Mouse (Mus musculus) heart, embryonic 16.5 days (tissue): ENCODE measurements around the gene Lbhd1. TPM values are rescaled to one million over a fixed set of nuclear protein-coding genes. Genes with fewer than 3 reads are reported as not detected.
"Not testable (repeated sequence)": the region's sequence is repeated elsewhere in the genome, so short reads cannot be mapped to it uniquely, and the experiment has no call there.

Experiments
- ATAC-seq: fragments of 200-750 bp; cut with Nextera tagmentation; replicated peaks from 2 replicates; pipeline ENCODE4 v1.8.0; 2017; ENCODE audit warnings: moderate number of reproducible peaks; ENCODE audit not compliant: insufficient read depth, low FRiP score; ENCODE audit errors: extremely low read depth
- H3K27ac ChIP-seq: fragments of 300-500 bp; sonication (generic); 2 replicates; pipeline ENCODE4 v1.5.1; 2014; ENCODE audit warnings: mild to moderate bottlenecking, low read length, control low read depth, moderate library complexity
- H3K27me3 ChIP-seq: fragments of 300-500 bp; sonication (generic); 2 replicates; pipeline ENCODE4 v1.6.1; 2014; ENCODE audit warnings: low read length, mixed read lengths; ENCODE audit not compliant: control insufficient read depth, insufficient read depth
- H3K36me3 ChIP-seq: fragments of 300-500 bp; sonication (generic); 2 replicates; pipeline ENCODE4 v1.6.1; 2014; ENCODE audit not compliant: control insufficient read depth, insufficient read depth
- H3K4me1 ChIP-seq: fragments of 300-500 bp; sonication (generic); 2 replicates; pipeline ENCODE4 v1.6.1; 2014; ENCODE audit warnings: low read length, mixed read lengths; ENCODE audit not compliant: control insufficient read depth, insufficient read depth
- H3K4me2 ChIP-seq: fragments of 300-500 bp; sonication (generic); 2 replicates; pipeline ENCODE4 v1.6.1; 2014; ENCODE audit warnings: low read depth, mild to moderate bottlenecking, control low read depth, low read length
- H3K4me3 ChIP-seq: fragments of 300-500 bp; sonication (generic); 2 replicates; pipeline ENCODE4 v1.5.1; 2014; ENCODE audit warnings: mild to moderate bottlenecking, control low read depth, low read length
- H3K9ac ChIP-seq: fragments of 300-500 bp; sonication (generic); 2 replicates; pipeline ENCODE4 v1.6.1; 2014; ENCODE audit warnings: low read length, control low read depth
- H3K9me3 ChIP-seq: fragments of 300-500 bp; sonication (generic); replicated peaks from 2 replicates; pipeline ENCODE4 v1.6.1; 2016; ENCODE audit warnings: low read length; ENCODE audit not compliant: control insufficient read depth
- WGBS: fragments of 180-500 bp; shearing (Covaris S2); extraction: QIAGEN DNeasy Blood & Tissue Kit; methylation state at CpG from one replicate; pipeline ENCODE4 v1.1.7; 2014; 5-methylcytosine and 5-hydroxymethylcytosine counted together
- polyA plus RNA-seq: library from polyadenylated mRNA; unstranded; fragments of >200 nt; fragmentation: Nextera tagmentation; extraction: Ambion mirVana; gene quantifications from 2 replicates; pipeline ENCODE4 v1.2.1, GENCODE M21; 2015

The Lbhd1 gene
- polyA plus RNA-seq, 1 experiment from 2014 or later, result 25.2 TPM

GRCm38 (mm10) chr19:8870381-8870780, 13.2 kb upstream of the Lbhd1 start:
- Histone ChIP-seq H3K4me2 (peak overlapping the region; percentile 63), H3K36me3 (peaks cover 21% of the 10 kb centered on the region)
- not testable (repeated sequence) for H3K27ac ChIP-seq, H3K4me1 ChIP-seq, ATAC-seq, H3K9me3 ChIP-seq, H3K4me3 ChIP-seq, H3K9ac ChIP-seq, H3K27me3 ChIP-seq
- 79% methylated on average over 3 of the region's 3 CpGs for WGBS

GRCm38 (mm10) chr19:8870838-8871237, 12.7 kb upstream of the Lbhd1 start:
- H3K27ac ChIP-seq, result peak overlapping the region; percentile 77
- H3K4me3 ChIP-seq, result peak overlapping the region; percentile 87
- H3K36me3 ChIP-seq, result peaks cover 25% of the 10 kb centered on the region
- no peak for ATAC-seq
- peak overlapping the region; percentile 63 for H3K4me2 ChIP-seq
- H3K9me3 ChIP-seq, result no peaks in the 10 kb centered on the region
- peaks cover 6% of the 10 kb centered on the region for H3K4me1 ChIP-seq
- WGBS, result 37% methylated on average over 9 of the region's 9 CpGs
- peak overlapping the region; percentile 95 for H3K9ac ChIP-seq
- no peaks in the 10 kb centered on the region for H3K27me3 ChIP-seq

- Histone ChIP-seq H3K4me3 (peak within 1 kb of the TSS; percentile 87), H3K27me3 (no peaks in the 10 kb centered on the region), H3K27ac (peak within 1 kb of the TSS; percentile 80), H3K9ac (peak within 1 kb of the TSS; percentile 95), H3K9me3 (no peaks in the 10 kb centered on the region), H3K4me2 (peak within 1 kb of the TSS; percentile 91), H3K4me1 (peaks cover 6% of the 10 kb centered on the region), H3K36me3 (peaks cover 31% of the 10 kb centered on the region)
- 2% methylated on average over 59 of the region's 59 CpGs for WGBS
- peak; percentile 98 for ATAC-seq
Observed at GRCm38 (mm10) chr19:8871267-8872186, 12.0 kb upstream of the Lbhd1 start, which contains the start of gene Ubxn1. Gene Ubxn1 (plus strand): TSS chr19:8871496.

- Histone ChIP-seq H3K4me1 (peaks cover 6% of the 10 kb centered on the region), H3K9ac (peak overlapping the region; percentile 95), H3K4me2 (peak overlapping the region; percentile 91), H3K27ac (no peak overlapping the region; the same call in 1 of the 2 replicates), H3K36me3 (peaks cover 35% of the 10 kb centered on the region), H3K27me3 (no peaks in the 10 kb centered on the region), H3K4me3 (peak overlapping the region; percentile 87), H3K9me3 (no peaks in the 10 kb centered on the region)
- no peak for ATAC-seq
- 68% methylated on average over 10 of the region's 10 CpGs for WGBS
Observed at GRCm38 (mm10) chr19:8872266-8872840, 11.2 kb upstream of the Lbhd1 start.

- H3K9ac ChIP-seq, result no peak overlapping the region
- 85% methylated on average over 7 of the region's 7 CpGs for WGBS
- H3K4me1 ChIP-seq, result peaks cover 13% of the 10 kb centered on the region
- peaks cover 38% of the 10 kb centered on the region for H3K36me3 ChIP-seq
- H3K4me2 ChIP-seq, result no peak overlapping the region
- no peaks in the 10 kb centered on the region for H3K9me3 ChIP-seq
- H3K27ac ChIP-seq, result no peak overlapping the region
- H3K4me3 ChIP-seq, result no peak overlapping the region
- ATAC-seq, result no peak
- no peaks in the 10 kb centered on the region for H3K27me3 ChIP-seq
Observed at GRCm38 (mm10) chr19:8875031-8875430, 8.5 kb upstream of the Lbhd1 start.

GRCm38 (mm10) chr19:8880311-8881033, 3.1 kb upstream of the Lbhd1 start, which contains the start of gene Uqcc3:
Gene Uqcc3 (minus strand): TSS chr19:8880923.
- Histone ChIP-seq H3K9ac (peak within 1 kb of the TSS; percentile 93), H3K4me2 (peak within 1 kb of the TSS; percentile 85), H3K36me3 (peaks cover 17% of the 10 kb centered on the region), H3K4me1 (peaks cover 8% of the 10 kb centered on the region), H3K4me3 (peak within 1 kb of the TSS; percentile 95), H3K27ac (peak within 1 kb of the TSS; percentile 92), H3K27me3 (no peaks in the 10 kb centered on the region), H3K9me3 (no peaks in the 10 kb centered on the region)
- peak; percentile 92 for ATAC-seq
- under 1% methylated on average over 42 of the region's 42 CpGs for WGBS

- no peak for ATAC-seq
- Histone ChIP-seq H3K4me2 (peak overlapping the region; percentile 85), H3K9me3 (no peaks in the 10 kb centered on the region), H3K36me3 (peaks cover 12% of the 10 kb centered on the region), H3K9ac (peak overlapping the region; percentile 93), H3K27me3 (no peaks in the 10 kb centered on the region), H3K4me1 (peaks cover 8% of the 10 kb centered on the region), H3K4me3 (peak overlapping the region; percentile 95), H3K27ac (peak overlapping the region; percentile 32; the same call in 1 of the 2 replicates)
- 14% methylated on average over 3 of the region's 3 CpGs for WGBS
Observed at GRCm38 (mm10) chr19:8881034-8881392, 2.5 kb upstream of the Lbhd1 start.

- Histone ChIP-seq H3K36me3 (peaks cover 5% of the 10 kb centered on the region; the same call in 1 of the 2 replicates), H3K4me3 (no peak overlapping the region), H3K27ac (no peak overlapping the region), H3K27me3 (no peaks in the 10 kb centered on the region), H3K4me2 (peak overlapping the region; percentile 82; the same call in 1 of the 2 replicates), H3K9me3 (no peaks in the 10 kb centered on the region), H3K4me1 (peaks cover 12% of the 10 kb centered on the region), H3K9ac (no peak overlapping the region)
- no peak for ATAC-seq
- WGBS, result 38% methylated on average over 1 of the region's 1 CpGs
Observed at GRCm38 (mm10) chr19:8886916-8887584, 3.5 kb downstream of the Lbhd1 start.
